Mouse (Mus musculus) central nervous system, embryonic 14 days (tissue): ENCODE measurements around the gene Snx27. TPM values are rescaled to one million over a fixed set of nuclear protein-coding genes. Genes with fewer than 3 reads are reported as not detected.

ENCODE experiments used
- polyA plus RNA-seq: library from polyadenylated mRNA; depleted of rRNA; stranded (reverse); fragments of >200 nt; gene quantifications from 2 replicates; pipeline ENCODE4 v1.2.3, GENCODE M21; 2012; rRNA removed

The Snx27 gene
- 37.2 and 40.8 TPM in 2 replicates for polyA plus RNA-seq

GRCm38 (mm10) chr3:94582456-94582891 is at the start of gene Snx27:
TSS of gene Snx27 (minus strand) at chr3:94582716.

GRCm38 (mm10) chr3:94480291-94480884 is 102.1 kb downstream of the Snx27 start, which contains the start of gene Riiad1:
TSS of gene Riiad1 (minus strand) at chr3:94480341.

GRCm38 (mm10) chr3:94477981-94478422 is 104.5 kb downstream of the Snx27 start, which contains the start of gene Celf3:
TSS of gene Celf3 (plus strand) at chr3:94478295.

Other genes starting within 250 kb of the Snx27 start
- 0.37 and 0.95 TPM in 2 replicates for gene Them5, start 240.6 kb downstream of the Snx27 start, polyA plus RNA-seq
- 0.50 and 1.4 TPM in 2 replicates for gene C2cd4d, start 220.3 kb downstream of the Snx27 start, polyA plus RNA-seq
- gene Rorc, start 209.9 kb downstream of the Snx27 start, polyA plus RNA-seq, result 1.5 TPM in 2 replicates
- 0.48 and 0.53 TPM in 2 replicates for gene Lingo4, start 184.2 kb downstream of the Snx27 start, polyA plus RNA-seq
- 18.3 and 22.8 TPM in 2 replicates for gene Tdrkh, start 169.4 kb downstream of the Snx27 start, polyA plus RNA-seq
- gene Mrpl9, start 139.4 kb downstream of the Snx27 start, polyA plus RNA-seq, result 51.2 and 52.9 TPM in 2 replicates
- 0.44 and 0.51 TPM in 2 replicates for gene Oaz3, start 138.8 kb downstream of the Snx27 start, polyA plus RNA-seq
- gene Celf3, start 104.4 kb downstream of the Snx27 start, polyA plus RNA-seq, result 535 and 550 TPM in 2 replicates
- gene Riiad1, start 102.4 kb downstream of the Snx27 start, polyA plus RNA-seq, result 5.1 and 6.3 TPM in 2 replicates
- not detected in 2 replicates for gene Gm10972, start 60.4 kb upstream of the Snx27 start, polyA plus RNA-seq
- gene Tuft1, start 76.2 kb upstream of the Snx27 start, polyA plus RNA-seq, result 3.9 and 5.2 TPM in 2 replicates
- gene Selenbp2, start 110.8 kb upstream of the Snx27 start, polyA plus RNA-seq, result 0.26 and 0.66 TPM in 2 replicates
- 5.9 and 6.6 TPM in 2 replicates for gene Cgn, start 203.8 kb upstream of the Snx27 start, polyA plus RNA-seq